Mouse (Mus musculus) ES-E14 (cell line): ENCODE results near the gene Flywch1.

Source experiments
- MAFK ChIP-seq: IDR thresholded peaks from 2 replicates; pipeline ENCODE4 v1.6.1; 2014; ENCODE audit warnings: mild to moderate bottlenecking, low read depth, low read length, inconsistent platforms; ENCODE audit not compliant: insufficient read depth
- ZC3H11A ChIP-seq: IDR thresholded peaks from 2 replicates; pipeline ENCODE4 v1.6.1; 2012; ENCODE audit warnings: low read depth, mild to moderate bottlenecking, inconsistent platforms, low read length, borderline replicate concordance
- ZNF384 ChIP-seq: IDR thresholded peaks from 2 replicates; pipeline ENCODE4 v1.6.1; 2012; ENCODE audit warnings: low read depth, low read length, inconsistent platforms

DNA sequence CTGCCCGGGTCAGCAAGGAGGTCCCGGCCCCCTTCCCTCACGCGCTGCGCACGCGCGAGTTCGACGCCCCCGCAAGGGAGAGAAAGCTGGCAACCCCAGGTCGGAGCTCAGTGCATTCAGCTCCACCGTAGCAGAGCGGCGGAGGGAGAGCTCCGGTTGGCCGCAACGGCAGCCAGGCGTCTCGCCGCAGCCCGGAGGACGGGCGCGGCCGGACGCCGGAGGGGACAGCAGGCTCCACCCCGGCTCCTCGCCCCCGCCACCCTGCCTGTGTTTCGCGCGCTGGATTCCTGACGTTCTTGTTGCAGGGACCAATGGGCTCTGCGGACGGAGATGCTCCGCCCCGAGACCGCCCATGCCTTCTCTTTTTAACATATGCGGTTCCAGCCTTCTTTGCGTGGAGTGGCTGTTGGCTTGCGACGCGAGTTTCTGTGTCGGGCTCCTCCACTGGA is 31.2 kb downstream of the Flywch1 start:
- TF ChIP-seq MAFK: no peak
- TF ChIP-seq ZNF384: no peak
- no peak for TF ChIP-seq ZC3H11A
